Mouse (Mus musculus): ENCODE measurements around the gene Secisbp2l. TPM values are rescaled to one million over a fixed set of nuclear protein-coding genes. Genes with fewer than 3 reads are reported as not detected.

Secisbp2l gene
- polyA plus RNA-seq (2015; fragmentation: Nextera tagmentation; extraction: Ambion mirVana) = 14.8 and 16.9 TPM in 2 replicates

DNA sequence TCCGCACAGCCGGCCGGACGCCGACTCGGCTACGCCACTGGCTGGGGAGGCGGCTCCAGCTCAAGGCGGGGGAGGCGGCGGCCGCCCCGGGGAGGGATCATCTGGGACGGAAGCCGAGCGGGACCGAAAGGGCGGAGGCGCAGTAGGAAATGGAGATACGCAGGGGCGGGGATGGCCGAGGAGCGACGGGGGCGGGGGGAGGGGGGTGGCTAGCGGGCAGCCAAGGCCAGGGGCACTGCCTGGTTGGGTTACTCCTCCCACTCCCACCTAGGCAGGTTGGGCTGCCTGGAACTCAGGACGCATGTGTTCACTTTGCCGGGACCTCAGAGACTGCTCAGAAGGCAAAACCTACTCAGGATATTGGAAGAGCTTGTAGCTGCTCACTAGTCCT lies at the start of gene Secisbp2l:
TSS of gene Secisbp2l (minus strand) at position 152 of the 391 bp plus-strand sequence.
- peak; percentile 83 for DNase-seq (ENCODE audit: low spot score)

DNA sequence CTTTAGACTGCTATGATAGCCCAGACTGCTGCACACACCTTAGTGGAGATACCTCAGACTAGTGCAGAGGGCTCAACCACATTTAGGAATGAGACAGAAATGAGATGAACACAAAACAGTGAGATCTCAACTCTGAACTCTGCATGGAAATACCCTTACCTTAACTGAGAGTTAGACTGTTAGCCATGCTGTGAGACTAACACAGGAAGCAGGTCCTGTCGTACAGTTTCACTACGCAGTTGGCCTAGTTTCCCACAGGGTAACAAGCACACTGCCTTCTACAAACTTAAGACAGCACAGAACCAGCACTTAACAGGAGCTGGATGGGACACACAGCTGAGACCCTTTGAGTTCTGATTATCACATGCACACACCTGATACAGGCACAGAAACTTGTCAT lies 47.3 kb upstream of the Secisbp2l start:
- DNase-seq (ENCODE audit: low spot score) = no peak

DNA sequence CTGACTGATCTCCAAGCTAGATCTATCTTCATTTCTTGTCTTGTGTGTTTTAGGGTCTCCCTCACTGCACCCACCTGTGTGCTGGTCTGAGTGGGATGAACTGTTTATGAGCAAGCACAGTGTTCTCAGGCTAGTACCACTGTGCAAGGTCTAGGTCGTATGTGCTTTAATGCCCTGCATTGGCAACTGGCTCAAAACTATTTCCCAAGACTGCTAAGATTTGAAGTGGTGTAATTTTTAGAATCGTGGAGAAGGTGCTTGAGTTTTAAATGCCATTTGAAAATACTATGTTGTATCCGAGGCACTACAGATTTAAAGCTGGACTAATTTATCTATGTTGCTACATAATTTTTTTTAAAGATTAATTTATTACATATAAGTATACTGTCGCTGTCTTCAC lies 45.2 kb upstream of the Secisbp2l start:
- no peak for DNase-seq (ENCODE audit: low spot score)

DNA sequence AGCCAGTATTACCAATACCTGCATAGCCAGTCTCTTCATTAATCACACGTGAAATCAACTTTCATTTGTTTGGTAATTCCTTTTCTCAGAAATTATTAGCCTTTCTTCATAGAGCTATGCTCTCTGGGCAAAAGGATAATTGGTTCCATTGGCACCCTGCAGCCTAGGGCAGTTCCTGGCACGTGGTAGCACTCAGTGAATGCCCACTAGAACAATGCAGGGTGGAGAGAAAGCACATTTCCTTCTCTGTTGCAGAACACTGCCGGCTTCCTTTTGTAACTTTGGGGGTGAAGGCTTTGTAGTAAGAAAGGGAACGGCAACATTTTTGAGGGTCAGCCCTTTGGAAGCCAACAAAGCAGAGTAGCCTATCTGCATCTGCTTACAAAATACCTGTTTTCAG lies 43.5 kb upstream of the Secisbp2l start:
- no peak for DNase-seq (ENCODE audit: low spot score)

DNA sequence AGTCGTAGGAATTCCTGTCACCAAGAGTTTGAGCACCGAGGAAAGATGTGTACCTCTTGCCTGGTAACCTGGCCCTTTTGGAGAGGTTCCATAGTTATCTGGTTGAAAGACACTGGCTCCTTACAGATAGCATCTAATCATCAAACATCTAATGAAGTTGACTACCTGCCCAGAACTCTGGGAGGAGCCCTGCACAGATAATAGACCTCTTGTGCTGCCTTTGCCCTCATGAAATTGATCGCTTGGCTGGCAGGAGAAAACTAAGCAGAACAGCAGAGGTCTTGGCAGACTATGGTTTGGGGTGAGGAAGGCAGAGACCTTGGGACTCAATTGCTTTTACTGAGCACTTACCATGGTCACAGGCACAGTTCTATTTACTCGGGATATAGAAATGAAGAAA lies 37.7 kb upstream of the Secisbp2l start:
- no peak for DNase-seq (ENCODE audit: low spot score)

DNA sequence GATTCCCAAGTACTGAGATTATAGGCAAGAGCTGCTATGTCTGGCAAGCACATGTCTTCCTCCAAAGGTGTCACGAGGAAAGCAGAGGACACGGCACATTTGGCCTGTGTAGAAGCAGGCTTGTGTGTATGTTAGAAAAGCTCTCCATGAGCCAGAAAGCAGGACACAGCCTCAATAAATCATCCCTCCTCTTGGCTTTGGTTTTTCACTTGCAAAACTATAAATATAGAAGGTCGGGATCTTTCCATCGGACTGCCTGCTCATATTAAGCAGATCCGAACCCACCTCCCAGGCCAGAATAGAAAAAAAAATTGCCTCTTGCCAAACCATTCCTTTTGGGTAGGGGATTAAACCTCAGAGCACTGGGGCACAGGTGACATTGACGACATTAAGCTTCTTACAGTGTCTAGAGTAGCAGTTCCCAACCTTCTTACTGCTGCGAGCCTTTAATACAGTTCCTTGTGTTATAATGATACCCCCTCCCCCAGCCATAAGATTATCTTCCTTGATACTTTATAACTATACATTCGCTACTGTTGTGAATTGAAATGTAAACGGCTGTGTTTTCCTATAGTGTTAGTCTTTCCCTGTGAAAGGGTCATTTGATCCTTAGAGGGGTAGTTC lies 31.4 kb upstream of the Secisbp2l start:
- no peak for DNase-seq (ENCODE audit: low spot score)

DNA sequence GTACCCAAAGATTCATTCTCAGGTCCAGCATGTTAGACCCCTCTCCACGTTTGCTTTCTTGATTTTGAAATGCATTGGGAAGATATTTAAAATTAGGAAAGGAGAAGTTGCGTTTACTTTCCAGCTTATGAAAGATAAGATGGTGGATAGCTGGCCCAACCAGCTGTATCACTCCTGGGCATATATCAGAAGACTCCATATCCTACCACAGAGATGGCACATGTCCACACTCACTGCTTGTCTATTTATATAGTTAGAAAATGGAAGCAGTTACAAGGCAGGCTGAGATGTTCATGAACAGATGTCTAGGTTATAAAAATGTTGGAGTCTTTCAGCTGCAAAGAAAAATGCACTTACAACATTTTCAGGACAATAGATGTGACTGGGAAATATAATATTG lies 28.7 kb upstream of the Secisbp2l start:
- DNase-seq (ENCODE audit: low spot score) = no peak

DNA sequence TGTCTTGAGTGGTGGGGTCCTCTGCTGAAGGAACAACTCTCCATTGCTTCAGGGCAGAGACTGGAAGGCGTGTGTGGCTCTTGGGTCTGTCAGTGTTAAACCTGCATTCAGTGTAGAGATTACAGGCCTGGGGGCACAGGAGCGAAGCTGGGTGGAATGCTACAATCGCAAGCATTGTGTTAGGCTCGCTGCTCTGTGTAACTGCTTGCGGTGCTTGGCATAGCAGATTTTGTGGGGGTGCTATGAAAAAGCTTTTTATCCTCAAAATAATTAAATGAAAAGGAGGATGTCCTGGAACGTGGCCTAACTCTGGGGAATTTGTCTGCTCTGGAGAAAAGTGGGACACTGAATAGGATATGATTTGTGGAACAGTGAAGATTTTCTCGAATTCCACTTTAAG lies 26.9 kb upstream of the Secisbp2l start:
- DNase-seq (ENCODE audit: low spot score) = no peak

DNA sequence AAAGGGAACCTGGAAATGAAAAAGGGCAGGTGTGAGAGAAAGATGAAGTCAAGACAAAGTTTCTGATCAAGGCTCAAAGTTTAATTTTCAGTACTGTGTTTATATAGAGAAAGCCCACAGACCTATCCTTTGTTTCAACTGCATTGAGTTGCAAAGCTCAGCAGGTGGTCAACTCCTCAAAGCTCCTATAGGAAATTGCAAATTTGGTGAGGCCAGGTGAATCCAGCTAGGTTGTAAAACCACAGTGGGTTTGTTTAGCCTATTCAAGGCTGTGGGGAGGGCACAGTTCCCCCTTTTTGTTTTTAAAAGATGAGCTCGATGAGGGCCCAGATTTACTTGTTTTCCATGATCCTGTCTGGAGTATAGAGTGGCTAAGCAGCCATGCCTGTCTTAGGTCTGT lies 23.2 kb upstream of the Secisbp2l start:
- no peak for DNase-seq (ENCODE audit: low spot score)

DNA sequence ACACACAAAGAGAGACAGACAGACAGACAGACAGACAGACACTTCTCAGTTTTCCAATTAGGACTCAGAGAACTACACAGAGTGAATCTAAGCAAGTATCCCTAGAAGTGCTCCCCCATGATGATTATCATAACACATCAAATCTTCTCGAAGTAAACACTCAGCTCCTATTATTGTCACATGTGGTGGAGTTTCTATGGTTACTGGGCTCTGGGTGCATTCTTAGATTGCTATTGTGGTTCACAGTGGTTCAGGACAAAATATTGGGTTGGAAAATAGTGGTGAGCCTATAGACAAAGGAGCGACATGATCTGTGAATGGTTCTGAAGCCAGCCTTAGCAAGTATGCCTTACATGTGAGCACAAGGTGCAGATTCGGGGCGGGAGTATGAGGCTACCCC lies 19.3 kb upstream of the Secisbp2l start:
- DNase-seq (ENCODE audit: low spot score) = no peak

DNA sequence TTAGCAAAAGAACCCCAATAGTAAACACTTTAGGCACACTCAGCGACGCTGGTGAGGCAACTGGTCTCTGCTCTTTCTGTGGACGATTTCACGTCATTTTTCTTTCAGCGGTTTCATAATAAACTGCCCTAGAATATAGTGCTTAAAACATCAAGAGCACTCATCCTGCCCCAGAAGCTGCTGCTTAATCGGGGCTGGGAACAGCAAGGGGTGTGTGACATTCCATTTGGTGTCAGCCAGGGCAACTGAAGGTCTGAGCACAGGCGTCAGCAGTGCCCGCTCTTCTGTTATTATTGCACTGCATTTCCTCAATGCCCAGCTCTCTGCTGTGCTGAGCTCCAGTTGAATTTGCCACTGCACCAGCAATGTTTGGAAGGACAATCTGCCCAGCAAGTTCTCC lies 18.4 kb upstream of the Secisbp2l start:
- no peak for DNase-seq (ENCODE audit: low spot score)

DNA sequence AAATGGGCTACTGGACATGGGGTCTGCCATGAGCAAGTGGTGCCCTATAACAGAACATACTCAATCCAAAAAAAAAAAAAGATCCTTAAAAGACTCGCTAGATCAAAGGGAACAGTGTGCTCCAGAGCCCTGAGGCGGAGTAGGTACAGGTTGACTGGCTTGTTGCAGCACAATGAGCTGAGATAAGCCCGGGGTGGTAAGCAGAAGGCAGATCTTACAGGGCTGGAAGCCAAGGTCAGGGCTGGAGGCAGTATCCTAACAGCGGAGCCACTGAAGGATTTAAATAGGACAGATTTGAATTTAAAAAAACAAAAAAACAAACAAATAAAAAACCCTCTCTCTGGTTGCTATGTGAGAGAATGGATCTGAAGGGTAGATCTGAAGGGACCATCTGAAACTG lies 17.8 kb upstream of the Secisbp2l start:
- DNase-seq (ENCODE audit: low spot score) = no peak

DNA sequence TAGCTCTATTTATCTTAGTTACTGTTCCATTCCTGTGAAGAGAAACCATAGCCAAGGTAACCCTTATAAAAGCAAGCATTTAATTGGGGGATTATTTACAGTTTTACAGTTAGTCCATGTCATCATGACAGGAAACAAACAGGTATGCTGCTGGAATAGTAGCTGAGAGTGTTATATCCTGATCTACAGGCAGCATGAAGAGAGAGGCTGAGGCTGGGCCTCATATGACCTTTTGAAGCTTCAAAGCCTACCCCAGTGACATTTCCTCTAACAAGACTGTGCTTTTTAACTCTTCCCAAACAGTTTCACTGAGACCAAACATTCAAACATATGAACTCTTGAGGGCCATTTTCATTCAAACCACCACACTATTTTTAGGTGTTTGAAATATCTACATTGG lies 15.2 kb upstream of the Secisbp2l start:
- DNase-seq (ENCODE audit: low spot score) = no peak

DNA sequence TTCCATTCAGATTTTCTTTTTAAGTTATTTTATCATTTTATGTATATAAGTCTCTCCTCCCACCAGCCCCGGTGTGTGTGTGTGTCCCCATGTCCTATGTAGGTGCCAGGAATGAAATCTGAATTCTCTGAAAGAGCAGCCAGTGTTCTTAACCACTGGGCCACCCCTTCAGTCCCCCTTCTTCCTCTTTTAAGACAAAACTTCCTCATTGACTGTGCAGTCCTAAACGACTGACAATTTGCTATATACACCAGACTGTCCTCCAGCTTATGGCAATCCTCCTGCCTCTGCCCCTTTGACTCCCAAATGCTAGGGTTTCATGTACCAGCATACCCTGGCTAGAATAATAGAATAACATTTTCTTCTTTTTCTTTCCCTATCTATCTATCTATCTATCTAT lies 12.4 kb upstream of the Secisbp2l start:
- DNase-seq (ENCODE audit: low spot score) = no peak

DNA sequence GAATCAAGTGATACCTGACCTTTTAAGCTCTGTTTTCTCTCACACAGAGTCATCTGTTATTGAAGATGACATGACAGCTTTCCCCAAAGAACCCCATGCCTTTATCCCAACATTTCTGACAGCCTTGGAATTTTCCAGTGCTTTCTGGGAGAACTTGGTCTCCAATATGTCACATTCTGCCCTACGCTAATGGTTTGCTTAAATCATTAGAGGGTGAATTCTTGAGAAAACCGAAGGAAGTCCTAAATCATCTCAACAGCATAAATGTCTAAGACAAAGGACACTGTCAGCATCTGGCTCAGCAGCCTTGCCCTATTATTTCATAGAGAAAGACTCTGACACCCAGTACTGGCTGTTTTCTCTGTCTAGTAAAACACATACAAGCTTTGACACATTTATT lies 11.5 kb upstream of the Secisbp2l start:
- DNase-seq (ENCODE audit: low spot score) = no peak

DNA sequence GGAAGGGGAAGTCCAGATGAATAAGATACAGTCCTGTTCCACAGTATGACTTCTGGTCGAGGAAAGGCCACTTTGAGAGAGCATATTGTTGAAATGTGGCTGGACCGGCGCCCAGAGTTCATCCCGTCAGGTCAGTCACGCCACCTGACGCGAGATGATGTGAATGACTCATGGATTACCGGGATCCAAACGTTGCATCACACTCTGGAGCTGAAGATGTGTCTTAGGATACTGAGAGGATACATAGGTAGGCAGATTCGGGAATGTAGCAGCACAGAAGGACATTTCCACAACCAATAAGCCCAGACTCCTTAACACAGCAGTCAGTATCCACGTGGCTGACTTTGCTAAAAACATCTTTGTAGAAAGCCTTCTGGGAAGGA lies 10.2 kb upstream of the Secisbp2l start:
- DNase-seq (ENCODE audit: low spot score) = no peak

DNA sequence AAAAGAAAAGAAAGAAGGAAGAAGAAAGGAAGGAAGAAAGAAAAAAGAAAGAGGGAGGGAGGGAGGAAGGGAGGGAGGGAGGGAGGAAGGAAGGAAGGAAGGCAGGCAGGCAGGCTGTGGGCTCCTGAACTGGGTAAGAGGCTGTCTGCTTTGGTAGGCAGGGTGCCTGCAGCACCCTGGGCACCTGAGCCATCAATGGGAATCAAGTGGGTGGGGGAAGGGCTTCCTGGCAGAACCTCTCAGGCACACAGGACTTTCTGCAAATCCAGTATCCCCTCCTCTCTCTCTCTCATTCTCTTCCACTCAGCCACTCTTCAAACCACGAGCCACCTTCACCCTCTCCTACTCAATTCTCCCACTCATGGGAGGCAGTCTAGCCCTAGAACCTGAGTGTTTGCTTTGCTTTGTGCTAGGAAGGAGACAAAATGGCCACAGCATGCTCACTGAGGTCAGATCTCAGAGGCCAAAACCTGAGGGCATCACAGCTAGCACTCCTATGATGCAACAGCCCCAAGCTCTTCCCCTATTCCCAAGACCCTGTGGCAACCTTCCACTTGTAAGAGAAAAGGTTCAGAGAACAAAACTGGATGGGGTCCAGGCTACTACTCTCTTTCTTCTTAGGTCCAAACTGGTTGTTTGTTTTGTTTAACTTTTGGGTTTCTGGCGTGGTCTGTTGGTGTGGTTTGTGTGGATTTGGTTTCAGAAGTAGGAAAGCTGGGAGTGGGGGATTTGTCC lies 9.6 kb upstream of the Secisbp2l start:
- DNase-seq (ENCODE audit: low spot score) = no peak

DNA sequence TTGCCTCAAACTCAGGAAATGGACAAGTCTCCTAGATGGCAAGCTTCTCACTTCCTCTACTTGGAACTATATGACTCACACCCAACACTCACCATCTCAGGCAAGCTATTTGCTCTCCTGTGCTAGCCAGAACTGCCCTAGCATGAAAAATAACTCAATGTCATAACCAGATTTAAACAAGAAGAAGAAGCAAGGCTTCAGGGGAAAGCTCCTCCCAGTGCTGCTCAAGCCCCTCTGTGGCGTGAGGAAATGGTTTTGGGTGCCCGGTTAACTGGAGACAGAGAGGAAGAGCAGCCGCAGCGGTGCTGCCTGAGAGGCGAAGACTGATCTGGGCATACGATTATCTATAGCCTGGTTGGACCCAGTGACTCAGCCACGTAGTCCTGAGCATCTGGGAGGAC lies 8.8 kb upstream of the Secisbp2l start:
- DNase-seq (ENCODE audit: low spot score) = peak; percentile 42

DNA sequence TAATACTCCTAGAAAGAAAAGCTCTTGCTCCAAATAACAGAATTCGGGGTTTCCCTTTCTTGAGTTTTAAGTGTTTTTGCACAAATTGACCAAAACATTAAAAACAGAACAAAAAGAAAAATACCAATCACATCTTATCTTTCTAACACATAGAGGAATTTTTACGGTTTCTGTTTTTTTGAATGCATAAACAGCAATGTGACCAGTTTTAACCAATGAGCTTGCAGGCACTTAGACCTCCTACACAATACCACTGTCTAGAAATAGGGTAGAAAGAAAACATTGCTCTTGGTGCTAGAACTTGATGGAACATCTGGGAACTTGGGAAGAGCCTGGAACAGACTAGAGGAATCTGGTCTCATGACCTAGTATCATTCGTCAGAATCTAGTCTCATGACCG lies 7.6 kb upstream of the Secisbp2l start:
- DNase-seq (ENCODE audit: low spot score) = no peak

DNA sequence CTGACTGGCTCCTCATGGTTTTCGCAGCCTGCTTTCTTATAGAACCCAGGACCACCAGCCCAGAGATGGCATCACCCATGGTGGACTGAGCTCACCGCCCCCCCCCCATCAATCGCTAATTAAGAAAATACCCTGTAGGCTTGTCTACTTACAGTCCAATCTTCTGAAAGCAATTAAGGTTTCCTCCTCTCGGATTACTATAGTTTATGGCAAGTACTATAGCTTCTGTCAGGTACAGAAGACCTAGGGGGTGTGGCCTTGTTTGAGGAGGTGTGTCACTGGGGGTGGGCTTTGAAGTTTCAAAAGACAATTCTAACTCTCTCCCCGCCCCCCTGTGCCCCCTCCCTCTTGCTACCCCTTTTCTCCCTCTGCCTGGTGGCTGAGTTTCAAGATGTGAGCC lies 6.6 kb upstream of the Secisbp2l start:
- DNase-seq (ENCODE audit: low spot score) = no peak

DNA sequence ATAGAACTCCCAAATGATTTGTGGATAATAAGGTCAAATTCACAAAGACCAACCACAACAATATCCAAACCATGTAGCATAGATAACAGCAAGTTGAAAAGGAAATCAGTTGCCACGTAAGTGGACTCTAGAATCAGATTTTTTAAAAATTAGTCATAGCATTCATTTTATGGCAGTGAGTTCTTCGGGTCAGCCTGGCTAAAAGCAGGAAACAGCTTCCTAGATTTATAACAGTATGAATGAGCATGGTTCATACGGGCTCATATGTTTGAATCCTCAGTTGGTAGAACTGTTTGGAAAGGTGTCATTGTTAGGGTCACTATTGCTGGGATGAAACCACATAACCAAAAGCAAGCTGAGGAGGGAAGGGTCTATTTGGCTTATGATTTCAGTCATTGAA lies 6.1 kb upstream of the Secisbp2l start:
- DNase-seq (ENCODE audit: low spot score) = no peak

DNA sequence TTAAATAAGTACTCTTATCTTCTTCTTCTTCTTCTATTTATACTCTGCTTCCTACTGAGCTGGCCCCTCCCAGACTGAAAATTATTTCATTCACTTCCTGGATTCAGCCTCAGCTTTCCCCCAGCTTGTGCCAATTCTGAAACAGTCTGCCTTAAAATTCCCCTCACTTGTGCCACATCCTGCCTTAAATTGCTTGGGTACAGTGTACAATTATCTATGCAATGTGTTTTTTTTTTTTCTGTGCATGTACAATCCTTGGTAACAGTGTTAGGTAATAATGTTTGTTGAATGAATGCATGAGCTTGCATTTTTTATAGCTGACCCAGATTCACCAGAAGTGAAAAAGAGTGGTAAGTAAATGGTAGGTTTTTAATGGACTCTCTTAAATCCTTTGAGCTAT lies 5.7 kb upstream of the Secisbp2l start:
- DNase-seq (ENCODE audit: low spot score) = no peak

DNA sequence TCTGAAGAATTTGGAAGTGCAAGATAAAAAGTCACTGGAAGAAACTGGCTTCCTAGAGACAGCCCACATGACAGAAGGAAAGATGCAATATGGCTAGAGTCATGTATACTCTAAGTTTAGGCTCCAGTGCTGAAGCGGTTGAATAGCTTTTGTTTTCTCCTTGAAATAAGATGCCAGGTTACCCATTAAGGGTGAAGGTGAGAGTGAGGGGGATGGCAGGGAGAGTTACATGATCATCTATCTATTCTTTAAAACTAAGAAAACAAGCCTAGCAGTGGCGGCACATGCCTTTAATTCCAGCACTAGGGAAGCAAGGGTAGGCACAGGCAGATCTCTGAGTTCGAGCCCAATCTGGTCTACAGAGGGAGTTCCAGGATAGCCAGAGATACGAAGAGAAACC lies 2.4 kb upstream of the Secisbp2l start:
- no peak for DNase-seq (ENCODE audit: low spot score)

Data from thymus, postnatal 0 days (tissue).